Mouse (Mus musculus): ENCODE results near the gene Thumpd3.

DNA sequence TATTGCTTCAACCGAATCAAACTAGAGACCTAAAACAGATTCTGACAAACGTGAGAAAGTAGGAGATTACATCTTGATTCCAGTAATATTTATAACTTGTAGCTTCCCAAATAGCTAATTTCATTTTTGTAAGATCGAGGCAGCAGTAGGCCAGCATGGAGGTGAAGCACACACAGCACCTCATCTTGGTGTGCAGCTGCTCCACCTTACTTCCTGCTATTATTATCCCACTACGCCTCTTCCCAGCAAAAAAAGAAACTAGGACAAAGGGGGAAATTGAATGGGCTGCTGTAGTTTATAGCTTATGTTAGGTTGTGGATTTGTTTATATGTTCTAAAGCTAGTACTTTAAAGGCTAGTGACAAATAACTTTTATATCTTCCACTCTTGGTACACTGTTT, 38.6 kb downstream of the Thumpd3 start:
- TF ChIP-seq CTCF (IDR thresholded peaks at IDR 0.05; ENCODE audit: borderline replicate concordance, insufficient read depth, low read length) = no peak
- TF ChIP-seq POLR2A (IDR thresholded peaks at IDR 0.05; ENCODE audit: low read depth, low read length) = no peak

Data from embryonic fibroblast, embryonic 13.5 days (primary cell).